Comparison of ENCODE assay signal across 16 mouse cellular contexts in genomic region chr2:72674856-72675440, GRCm38 (mm10).
DNase-seq lines count a peak whose midpoint lies in the region; ATAC-seq and TF ChIP-seq lines count a peak whose summit lies in the region.
"Had no signal": no experiment of that assay in that cellular context is flagged by ENCODE, and none has a peak within 500 bp of the region (broad histone marks: within the 10 kb centered on the region; RNA-seq: fewer than 3 reads in every experiment).

No protein-coding gene starts in this region.

- H3K9ac ChIP-seq in kidney, embryonic 15.5 days, result no peak overlapping the region
- no peak overlapping the region for H3K9ac ChIP-seq in midbrain, embryonic 11.5 days (ENCODE audit: low read length)
- H3K9ac ChIP-seq in midbrain, postnatal 0 days (replicated peaks; ENCODE audit: low read length, poor library complexity, severe bottlenecking), result no peak overlapping the region
- H3K9ac ChIP-seq: hindbrain, embryonic 14.5 days; midbrain, embryonic 12.5 days had no signal

- no peaks in the 10 kb centered on the region for H3K9me3 ChIP-seq in kidney, embryonic 15.5 days (replicated peaks)
- H3K9me3 ChIP-seq in midbrain, embryonic 11.5 days (ENCODE audit: control insufficient read depth, low read length), result no peaks in the 10 kb centered on the region
- no peaks in the 10 kb centered on the region for H3K9me3 ChIP-seq in midbrain, postnatal 0 days (ENCODE audit: low read length)
- H3K9me3 ChIP-seq: midbrain, embryonic 12.5 days had no signal

- ATAC-seq in frontal cortex, adult (ENCODE audit: low TSS enrichment), result peak; percentile 67
- no peak for ATAC-seq in kidney, embryonic 15.5 days (replicated peaks; ENCODE audit: low FRiP score)
- no peak for ATAC-seq in midbrain, embryonic 11.5 days (ENCODE audit: low FRiP score)
- ATAC-seq in midbrain, postnatal 0 days (ENCODE audit: low FRiP score), result no peak
- ATAC-seq in erythroid progenitor cell, adult 5-6 weeks (replicated peaks; ENCODE audit: low FRiP score, poor library complexity, severe bottlenecking), result no peak

- H3K27ac ChIP-seq in kidney, embryonic 15.5 days, result peak overlapping the region; percentile 59
- H3K27ac ChIP-seq in midbrain, embryonic 11.5 days (ENCODE audit: low read depth, low read length), result no peak overlapping the region
- no peak overlapping the region for H3K27ac ChIP-seq in midbrain, postnatal 0 days (ENCODE audit: low read depth, low read length)
- H3K27ac ChIP-seq: hindbrain, embryonic 14.5 days; left cerebral cortex, adult 2 months; midbrain, embryonic 12.5 days had no signal

- no peak for TF ChIP-seq CTCF in midbrain, postnatal 0 days (IDR thresholded peaks at IDR 0.05)

- WGBS in kidney, embryonic 15.5 days, result 64% methylated on average over 6 of the region's 6 CpGs
- 45% methylated on average over 6 of the region's 6 CpGs for WGBS in midbrain, embryonic 11.5 days
- 62% methylated on average over 6 of the region's 6 CpGs for WGBS in midbrain, postnatal 0 days

- H3K36me3 ChIP-seq in kidney, embryonic 15.5 days, result no peaks in the 10 kb centered on the region
- H3K36me3 ChIP-seq in midbrain, embryonic 11.5 days (ENCODE audit: control insufficient read depth, insufficient read depth, low read length), result no peaks in the 10 kb centered on the region
- H3K36me3 ChIP-seq in midbrain, postnatal 0 days (ENCODE audit: insufficient read depth, low read length), result no peaks in the 10 kb centered on the region
- H3K36me3 ChIP-seq: midbrain, embryonic 12.5 days had no signal

- peaks cover 15% of the 10 kb centered on the region for H3K4me1 ChIP-seq in kidney, embryonic 15.5 days
- peaks cover 20% of the 10 kb centered on the region for H3K4me1 ChIP-seq in midbrain, embryonic 11.5 days (ENCODE audit: control insufficient read depth, insufficient read depth, low read length)
- no peaks in the 10 kb centered on the region; the same call in 1 of the 2 replicates for H3K4me1 ChIP-seq in midbrain, postnatal 0 days (ENCODE audit: insufficient read depth, low read length)

- no peak for DNase-seq in frontal cortex, postnatal 14 days (ENCODE audit: low spot score in 2 of 2)
- no peak for DNase-seq in kidney, adult 11 months
- DNase-seq in midbrain, embryonic 11.5 days (ENCODE audit: low spot score, missing footprints), result peak; percentile 83
- no peak for DNase-seq in midbrain, postnatal 0 days (ENCODE audit: low spot score)
- DNase-seq: cerebellum, adult 18-20 months; cerebellum, postnatal 36 days; layer of hippocampus, adult 9-11 months; thymus, adult 18-20 months; thymus, postnatal 4 days had no signal

- no peak overlapping the region for H3K4me2 ChIP-seq in kidney, embryonic 15.5 days
- no peak overlapping the region for H3K4me2 ChIP-seq in midbrain, embryonic 11.5 days
- no peak overlapping the region for H3K4me2 ChIP-seq in midbrain, postnatal 0 days (ENCODE audit: low read depth, low read length, poor library complexity, severe bottlenecking)
- H3K4me2 ChIP-seq: hindbrain, embryonic 14.5 days had no signal

- H3K27me3 ChIP-seq in kidney, embryonic 15.5 days, result no peaks in the 10 kb centered on the region
- H3K27me3 ChIP-seq in midbrain, embryonic 11.5 days (ENCODE audit: control insufficient read depth, insufficient read depth, low read length), result peaks cover 13% of the 10 kb centered on the region
- H3K27me3 ChIP-seq in midbrain, postnatal 0 days (ENCODE audit: insufficient read depth, low read length), result no peaks in the 10 kb centered on the region
- H3K27me3 ChIP-seq: CH12.LX had no signal

- no peak overlapping the region for H3K4me3 ChIP-seq in kidney, embryonic 15.5 days (replicated peaks)
- H3K4me3 ChIP-seq in midbrain, embryonic 11.5 days (ENCODE audit: low read depth, low read length), result no peak overlapping the region
- no peak overlapping the region for H3K4me3 ChIP-seq in midbrain, postnatal 0 days (ENCODE audit: low read depth, low read length)
- H3K4me3 ChIP-seq: left cerebral cortex, adult 2 months; midbrain, embryonic 12.5 days had no signal
